Mouse (Mus musculus) hindbrain, embryonic 12.5 days (tissue): ENCODE data around the gene Irx3. TPM values are rescaled to one million over a fixed set of nuclear protein-coding genes. Genes with fewer than 3 reads are reported as not detected.

ENCODE experiments used
- ATAC-seq: fragments of 200-750 bp; cut with Nextera tagmentation; 2 replicates; pipeline ENCODE4 v1.8.0; 2017; ENCODE audit warnings: moderate TSS enrichment; ENCODE audit not compliant: low FRiP score
- H3K27ac ChIP-seq: fragments of 300-500 bp; sonication (generic); 2 replicates; pipeline ENCODE4 v1.5.1; 2016; ENCODE audit warnings: mild to moderate bottlenecking
- H3K27me3 ChIP-seq: fragments of 300-500 bp; sonication (generic); 2 replicates; pipeline ENCODE4 v1.6.1; 2016; ENCODE audit warnings: mild to moderate bottlenecking
- H3K36me3 ChIP-seq: fragments of 300-500 bp; sonication (generic); 2 replicates; pipeline ENCODE4 v1.6.1; 2016; ENCODE audit warnings: mild to moderate bottlenecking
- H3K4me1 ChIP-seq: fragments of 300-500 bp; sonication (generic); 2 replicates; pipeline ENCODE4 v1.6.1; 2016
- H3K4me2 ChIP-seq: fragments of 300-500 bp; sonication (generic); replicated peaks from 2 replicates; pipeline ENCODE4 v1.6.1; 2016; ENCODE audit warnings: mild to moderate bottlenecking
- H3K4me3 ChIP-seq: fragments of 300-500 bp; sonication (generic); 2 replicates; pipeline ENCODE4 v1.5.1; 2016; ENCODE audit warnings: mild to moderate bottlenecking
- H3K9ac ChIP-seq: fragments of 300-500 bp; sonication (generic); 2 replicates; pipeline ENCODE4 v1.6.1; 2016; ENCODE audit warnings: mild to moderate bottlenecking, moderate library complexity
- H3K9me3 ChIP-seq: fragments of 300-500 bp; sonication (generic); replicated peaks from 2 replicates; pipeline ENCODE4 v1.6.1; 2016; ENCODE audit warnings: mild to moderate bottlenecking
- WGBS: fragments of 180-500 bp; shearing (Covaris S2); methylation state at CpG from one replicate; pipeline ENCODE4 v1.1.7; 2016; 5-methylcytosine and 5-hydroxymethylcytosine counted together
- polyA plus RNA-seq: library from polyadenylated mRNA; unstranded; fragments of >200 nt; fragmentation: Nextera tagmentation; extraction: Ambion mirVana; gene quantifications from 2 replicates; pipeline ENCODE4 v1.2.1, GENCODE M21; 2016

Gene Irx3
- polyA plus RNA-seq, 1 experiment from 2014 or later, result 56.7 TPM

GRCm38 (mm10) chr8:91799681-91800522 is 2.0 kb downstream of the Irx3 start:
- Histone ChIP-seq H3K27ac (peak overlapping the region; percentile 96), H3K4me3 (peak overlapping the region; percentile 60), H3K4me1 (peaks cover 61% of the 10 kb centered on the region), H3K9me3 (no peaks in the 10 kb centered on the region), H3K9ac (peak overlapping the region; percentile 98), H3K4me2 (peak overlapping the region; percentile 62), H3K36me3 (no peaks in the 10 kb centered on the region), H3K27me3 (peaks cover 44% of the 10 kb centered on the region)
- ATAC-seq, result no peak
- under 1% methylated on average over 78 of the region's 89 CpGs for WGBS

- WGBS, result 10% methylated on average over 16 of the region's 16 CpGs
- Histone ChIP-seq H3K9ac (peak overlapping the region; percentile 98), H3K27ac (peak overlapping the region; percentile 96), H3K9me3 (no peaks in the 10 kb centered on the region), H3K27me3 (peaks cover 44% of the 10 kb centered on the region), H3K36me3 (no peaks in the 10 kb centered on the region), H3K4me3 (peak overlapping the region; percentile 60), H3K4me2 (peak overlapping the region; percentile 62), H3K4me1 (peaks cover 55% of the 10 kb centered on the region)
- ATAC-seq, result no peak
Observed at GRCm38 (mm10) chr8:91799016-91799581, 2.8 kb downstream of the Irx3 start.

GRCm38 (mm10) chr8:91797626-91798271 is 4.1 kb downstream of the Irx3 start:
- WGBS, result under 1% methylated on average over 34 of the region's 35 CpGs
- no peaks in the 10 kb centered on the region for H3K36me3 ChIP-seq
- H3K4me3 ChIP-seq, result peak overlapping the region; percentile 60
- H3K9ac ChIP-seq, result peak overlapping the region; percentile 98
- peaks cover 52% of the 10 kb centered on the region for H3K4me1 ChIP-seq
- peak overlapping the region; percentile 62 for H3K4me2 ChIP-seq
- H3K9me3 ChIP-seq, result no peaks in the 10 kb centered on the region
- peak; percentile 20 for ATAC-seq
- H3K27ac ChIP-seq, result peak overlapping the region; percentile 96
- H3K27me3 ChIP-seq, result peaks cover 35% of the 10 kb centered on the region

- 0 out of 2 replicates have a peak overlapping the region, but pooled peaks have one; percentile 23 for H3K27ac ChIP-seq
- no peak overlapping the region for H3K4me2 ChIP-seq
- ATAC-seq, result 0 out of 2 replicates have a peak, but pooled peaks have one; percentile 33
- no peak overlapping the region for H3K9ac ChIP-seq
- H3K27me3 ChIP-seq, result peaks cover 24% of the 10 kb centered on the region
- no peaks in the 10 kb centered on the region for H3K9me3 ChIP-seq
- 7% methylated on average over 5 of the region's 6 CpGs for WGBS
- H3K4me1 ChIP-seq, result peaks cover 26% of the 10 kb centered on the region
- no peaks in the 10 kb centered on the region for H3K36me3 ChIP-seq
- H3K4me3 ChIP-seq, result no peak overlapping the region
Observed at GRCm38 (mm10) chr8:91793846-91794245, 8.0 kb downstream of the Irx3 start.

- 65% methylated on average over 9 of the region's 9 CpGs for WGBS
- Histone ChIP-seq H3K4me1 (no peaks in the 10 kb centered on the region), H3K4me2 (no peak overlapping the region), H3K27me3 (peaks cover 7% of the 10 kb centered on the region), H3K27ac (no peak overlapping the region), H3K9me3 (no peaks in the 10 kb centered on the region), H3K36me3 (no peaks in the 10 kb centered on the region), H3K4me3 (no peak overlapping the region), H3K9ac (no peak overlapping the region)
- ATAC-seq, result no peak
Observed at GRCm38 (mm10) chr8:91787194-91787895, 14.5 kb downstream of the Irx3 start.

GRCm38 (mm10) chr8:91782940-91783339 is 18.9 kb downstream of the Irx3 start:
- Histone ChIP-seq H3K27ac (no peak overlapping the region), H3K4me3 (no peak overlapping the region), H3K4me2 (no peak overlapping the region), H3K27me3 (peaks cover 3% of the 10 kb centered on the region; the same call in 1 of the 2 replicates), H3K36me3 (no peaks in the 10 kb centered on the region), H3K9ac (no peak overlapping the region), H3K9me3 (no peaks in the 10 kb centered on the region), H3K4me1 (no peaks in the 10 kb centered on the region)
- WGBS, result 84% methylated on average over 5 of the region's 5 CpGs
- ATAC-seq, result no peak

GRCm38 (mm10) chr8:91782201-91782600 is 19.7 kb downstream of the Irx3 start:
- H3K27me3 ChIP-seq, result peaks cover 3% of the 10 kb centered on the region; the same call in 1 of the 2 replicates

GRCm38 (mm10) chr8:91780648-91781047 is 21.2 kb downstream of the Irx3 start:
- Histone ChIP-seq H3K4me3 (no peak overlapping the region), H3K27ac (no peak overlapping the region), H3K9me3 (no peaks in the 10 kb centered on the region), H3K4me1 (no peaks in the 10 kb centered on the region), H3K36me3 (no peaks in the 10 kb centered on the region), H3K27me3 (peaks cover 3% of the 10 kb centered on the region; the same call in 1 of the 2 replicates), H3K4me2 (no peak overlapping the region), H3K9ac (no peak overlapping the region)
- no peak for ATAC-seq
- 67% methylated on average over 3 of the region's 3 CpGs for WGBS

More at GRCm38 (mm10) chr8:91782201-91782600, 19.7 kb downstream of the Irx3 start:
- 64% methylated on average over 7 of the region's 7 CpGs for WGBS
- Histone ChIP-seq H3K4me2 (no peak overlapping the region), H3K36me3 (no peaks in the 10 kb centered on the region), H3K27ac (no peak overlapping the region), H3K4me1 (no peaks in the 10 kb centered on the region), H3K9ac (no peak overlapping the region), H3K9me3 (no peaks in the 10 kb centered on the region), H3K4me3 (no peak overlapping the region)
- ATAC-seq, result no peak

GRCm38 (mm10) chr8:91768857-91769256 is 33.0 kb downstream of the Irx3 start:
- ATAC-seq, result no peak
- H3K4me1 ChIP-seq, result peaks cover 8% of the 10 kb centered on the region
- no peak overlapping the region for H3K9ac ChIP-seq

GRCm38 (mm10) chr8:91765411-91766034 is 36.3 kb downstream of the Irx3 start:
- WGBS, result 53% methylated on average over 8 of the region's 8 CpGs
- Histone ChIP-seq H3K9ac (no peak overlapping the region), H3K27me3 (no peaks in the 10 kb centered on the region), H3K36me3 (no peaks in the 10 kb centered on the region), H3K9me3 (no peaks in the 10 kb centered on the region), H3K27ac (no peak overlapping the region; the same call in 1 of the 2 replicates), H3K4me2 (no peak overlapping the region), H3K4me1 (peaks cover 8% of the 10 kb centered on the region), H3K4me3 (no peak overlapping the region)
- ATAC-seq, result no peak

More at GRCm38 (mm10) chr8:91768857-91769256, 33.0 kb downstream of the Irx3 start:
- no peaks in the 10 kb centered on the region for H3K36me3 ChIP-seq
- no peaks in the 10 kb centered on the region for H3K27me3 ChIP-seq
- no peak overlapping the region for H3K4me2 ChIP-seq
- WGBS, result 88% methylated on average over 6 of the region's 6 CpGs
- no peak overlapping the region for H3K4me3 ChIP-seq
- no peaks in the 10 kb centered on the region for H3K9me3 ChIP-seq
- no peak overlapping the region for H3K27ac ChIP-seq

- H3K9ac ChIP-seq, result no peak overlapping the region
- no peak for ATAC-seq
- no peak overlapping the region for H3K27ac ChIP-seq
- H3K4me1 ChIP-seq, result no peaks in the 10 kb centered on the region
- no peak overlapping the region for H3K4me2 ChIP-seq
- 0 out of 2 replicates have a peak, but pooled peaks cover 5% of the 10 kb centered on the region for H3K9me3 ChIP-seq
- 71% methylated on average over 7 of the region's 7 CpGs for WGBS
- no peaks in the 10 kb centered on the region for H3K27me3 ChIP-seq
- H3K4me3 ChIP-seq, result no peak overlapping the region
- no peaks in the 10 kb centered on the region for H3K36me3 ChIP-seq
Observed at GRCm38 (mm10) chr8:91755566-91755965, 46.3 kb downstream of the Irx3 start.
